Mouse (Mus musculus) heart, embryonic 10.5 days (tissue): ENCODE data around the gene Tnik. TPM values are rescaled to one million over a fixed set of nuclear protein-coding genes. Genes with fewer than 3 reads are reported as not detected.

Experiments
- DNase-seq: peaks from one replicate; pipeline ENCODE4 v3.0.0-alpha.2; 2017; ENCODE audit warnings: low spot score
- H3K27ac ChIP-seq: fragments of 300-500 bp; sonication (generic); 2 replicates; pipeline ENCODE4 v1.5.1; 2016; ENCODE audit warnings: mild to moderate bottlenecking
- H3K27me3 ChIP-seq: fragments of 300-500 bp; sonication (generic); 2 replicates; pipeline ENCODE4 v1.6.1; 2016; ENCODE audit warnings: mild to moderate bottlenecking; ENCODE audit not compliant: poor library complexity, insufficient read depth, severe bottlenecking
- H3K36me3 ChIP-seq: fragments of 300-500 bp; sonication (generic); 2 replicates; pipeline ENCODE4 v1.6.1; 2016; ENCODE audit warnings: mild to moderate bottlenecking, moderate library complexity
- H3K4me1 ChIP-seq: fragments of 300-500 bp; sonication (generic); 2 replicates; pipeline ENCODE4 v1.6.1; 2016; ENCODE audit warnings: mild to moderate bottlenecking
- H3K4me3 ChIP-seq: fragments of 300-500 bp; sonication (generic); 2 replicates; pipeline ENCODE4 v1.5.1; 2016; ENCODE audit warnings: mild to moderate bottlenecking, moderate library complexity
- H3K9me3 ChIP-seq: fragments of 300-500 bp; sonication (generic); 2 replicates; pipeline ENCODE4 v1.6.1; 2016; ENCODE audit warnings: mild to moderate bottlenecking, moderate library complexity
- WGBS: fragments of 180-500 bp; shearing (Covaris S2); methylation state at CpG from one replicate; pipeline ENCODE4 v1.1.7; 2016; 5-methylcytosine and 5-hydroxymethylcytosine counted together
- polyA plus RNA-seq: library from polyadenylated mRNA; unstranded; fragments of >200 nt; fragmentation: Nextera tagmentation; extraction: Ambion mirVana; gene quantifications from 2 replicates; pipeline ENCODE4 v1.2.1, GENCODE M21; 2016

Tnik gene
- polyA plus RNA-seq, 1 experiment from 2014 or later, result 5.9 TPM

DNA sequence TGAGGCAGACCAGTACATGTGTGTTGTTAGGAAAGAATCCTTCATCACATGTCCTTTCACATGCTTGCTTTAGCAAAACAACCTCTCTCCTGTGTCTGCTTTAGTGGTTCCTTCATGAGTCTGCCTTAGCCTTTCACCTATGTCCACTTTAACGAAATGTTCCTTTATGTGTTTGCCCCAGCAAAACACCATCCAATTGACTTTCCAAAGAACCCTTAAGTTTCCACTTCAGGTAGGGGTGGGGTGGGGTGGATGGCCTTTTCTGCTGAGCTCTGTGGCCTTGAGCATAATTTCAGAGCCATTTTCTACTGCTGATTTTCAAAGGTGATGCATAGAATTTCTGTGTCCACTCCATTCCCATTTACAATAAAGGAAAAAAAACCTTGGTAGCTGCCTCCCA lies 106.3 kb downstream of the Tnik start:
- no peak for DNase-seq
- Histone ChIP-seq H3K27me3 (no peaks in the 10 kb centered on the region), H3K36me3 (no peaks in the 10 kb centered on the region), H3K4me3 (no peak overlapping the region), H3K27ac (no peak overlapping the region), H3K9me3 (no peaks in the 10 kb centered on the region), H3K4me1 (no peaks in the 10 kb centered on the region)
- WGBS, result 82% methylated on average over 1 of the region's 1 CpGs

DNA sequence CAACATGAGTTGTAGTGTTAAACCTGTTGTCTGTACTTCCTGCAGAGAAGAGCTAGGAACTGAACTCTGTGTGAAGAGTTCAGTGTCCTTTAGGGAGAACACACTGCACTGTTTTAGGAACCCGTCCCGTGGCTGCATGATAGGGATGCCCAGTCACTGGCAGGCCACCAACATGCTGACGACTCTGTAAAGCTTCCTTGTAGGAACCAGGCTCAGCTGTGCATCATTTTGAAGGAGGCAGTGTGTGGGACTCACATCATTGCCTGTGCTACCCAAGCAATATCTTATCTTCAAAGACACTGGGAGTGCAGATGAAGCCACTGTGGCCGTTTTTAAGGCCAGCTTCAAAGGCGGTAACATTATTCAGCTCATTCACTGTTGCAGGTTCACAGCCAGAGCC lies 106.7 kb downstream of the Tnik start:
- DNase-seq, result peak; percentile 68
- WGBS, result 57% methylated on average over 5 of the region's 5 CpGs
- no peak overlapping the region for H3K27ac ChIP-seq
- no peaks in the 10 kb centered on the region for H3K9me3 ChIP-seq
- H3K4me1 ChIP-seq, result no peaks in the 10 kb centered on the region
- H3K4me3 ChIP-seq, result no peak overlapping the region
- H3K36me3 ChIP-seq, result no peaks in the 10 kb centered on the region
- H3K27me3 ChIP-seq, result no peaks in the 10 kb centered on the region

- H3K4me1 ChIP-seq, result no peaks in the 10 kb centered on the region
- WGBS, result 90% methylated on average over 1 of the region's 1 CpGs
- H3K9me3 ChIP-seq, result no peaks in the 10 kb centered on the region
- H3K27ac ChIP-seq, result no peak overlapping the region
- H3K27me3 ChIP-seq, result no peaks in the 10 kb centered on the region
- DNase-seq, result peak; percentile 35
- no peaks in the 10 kb centered on the region for H3K36me3 ChIP-seq
- H3K4me3 ChIP-seq, result no peak overlapping the region
These were observed 108.6 kb downstream of the Tnik start for GRCm38 (mm10) chr3:28371583-28371982.

GRCm38 (mm10) chr3:28372459-28372858 lies 109.4 kb downstream of the Tnik start:
- Histone ChIP-seq H3K27me3 (no peaks in the 10 kb centered on the region), H3K36me3 (no peaks in the 10 kb centered on the region), H3K27ac (no peak overlapping the region), H3K4me1 (no peaks in the 10 kb centered on the region), H3K9me3 (no peaks in the 10 kb centered on the region), H3K4me3 (no peak overlapping the region)
- no peak for DNase-seq
- 83% methylated on average over 2 of the region's 2 CpGs for whole genome bisulfite sequencing

- Histone ChIP-seq H3K9me3 (no peaks in the 10 kb centered on the region), H3K27ac (no peak overlapping the region), H3K4me1 (no peaks in the 10 kb centered on the region), H3K27me3 (no peaks in the 10 kb centered on the region), H3K4me3 (no peak overlapping the region), H3K36me3 (no peaks in the 10 kb centered on the region)
- DNase-seq, result peak; percentile 55
- 86% methylated on average over 6 of the region's 6 CpGs for WGBS
These were observed 111.9 kb downstream of the Tnik start for GRCm38 (mm10) chr3:28374738-28375510.

GRCm38 (mm10) chr3:28380224-28380623 lies 117.2 kb downstream of the Tnik start:
- H3K36me3 ChIP-seq, result no peaks in the 10 kb centered on the region
- H3K27me3 ChIP-seq, result no peaks in the 10 kb centered on the region
- peak; percentile 28 for DNase-seq
- WGBS, result 51% methylated on average over 2 of the region's 2 CpGs
- H3K4me3 ChIP-seq, result no peak overlapping the region
- H3K27ac ChIP-seq, result no peak overlapping the region
- H3K4me1 ChIP-seq, result no peaks in the 10 kb centered on the region
- no peaks in the 10 kb centered on the region for H3K9me3 ChIP-seq

DNA sequence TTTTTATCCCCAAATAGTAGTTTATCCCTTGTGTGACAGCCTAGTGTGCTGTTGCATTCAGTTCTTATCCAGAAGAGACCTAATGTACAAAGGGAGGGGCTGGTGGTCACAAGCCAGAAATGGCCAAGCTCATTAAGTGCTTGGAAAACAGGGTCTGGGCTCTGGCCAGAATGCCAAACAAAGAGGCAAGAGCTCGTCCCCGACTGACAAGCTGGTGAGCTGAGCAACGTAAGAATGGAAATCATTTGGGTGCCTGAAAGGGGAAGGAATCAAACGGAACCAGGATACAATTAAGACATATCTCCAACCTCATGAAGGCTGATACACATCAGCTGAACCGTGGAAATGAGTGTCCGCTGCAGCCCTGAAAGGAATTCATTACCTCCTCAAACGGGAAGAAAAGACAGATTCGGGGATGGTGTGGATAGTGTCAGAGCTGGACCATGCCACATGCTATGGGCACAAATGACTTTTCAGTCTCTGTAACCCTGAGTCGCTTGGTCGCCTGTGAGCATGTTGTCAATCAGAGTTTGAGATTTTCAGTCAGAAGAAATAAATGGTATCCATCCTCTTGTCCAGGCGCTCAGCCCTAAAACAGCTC lies 120.6 kb downstream of the Tnik start:
- Histone ChIP-seq H3K36me3 (no peaks in the 10 kb centered on the region), H3K27ac (no peak overlapping the region), H3K4me1 (no peaks in the 10 kb centered on the region), H3K9me3 (no peaks in the 10 kb centered on the region), H3K27me3 (no peaks in the 10 kb centered on the region), H3K4me3 (no peak overlapping the region)
- WGBS, result 70% methylated on average over 11 of the region's 11 CpGs
- DNase-seq, result peak; percentile 66

- H3K27ac ChIP-seq, result no peak overlapping the region
- H3K4me1 ChIP-seq, result no peaks in the 10 kb centered on the region
- H3K36me3 ChIP-seq, result no peaks in the 10 kb centered on the region
- no peak overlapping the region for H3K4me3 ChIP-seq
- peak; percentile 56 for DNase-seq
- 88% methylated on average over 10 of the region's 10 CpGs for WGBS
- H3K27me3 ChIP-seq, result no peaks in the 10 kb centered on the region
- no peaks in the 10 kb centered on the region for H3K9me3 ChIP-seq
These were observed 122.4 kb downstream of the Tnik start for GRCm38 (mm10) chr3:28385199-28385975.

- H3K9me3 ChIP-seq, result no peaks in the 10 kb centered on the region
- DNase-seq, result no peak
- no peak overlapping the region for H3K4me3 ChIP-seq
- no peaks in the 10 kb centered on the region for H3K27me3 ChIP-seq
- H3K27ac ChIP-seq, result no peak overlapping the region
- H3K36me3 ChIP-seq, result no peaks in the 10 kb centered on the region
- no peaks in the 10 kb centered on the region for H3K4me1 ChIP-seq
- whole genome bisulfite sequencing, result 79% methylated on average over 3 of the region's 3 CpGs
These were observed 125.5 kb downstream of the Tnik start for GRCm38 (mm10) chr3:28388540-28388939.

GRCm38 (mm10) chr3:28390183-28390582 lies 127.2 kb downstream of the Tnik start:
- WGBS, result 90% methylated on average over 2 of the region's 2 CpGs
- H3K27me3 ChIP-seq, result no peaks in the 10 kb centered on the region
- no peak overlapping the region for H3K27ac ChIP-seq
- peak; percentile 38 for DNase-seq
- H3K36me3 ChIP-seq, result no peaks in the 10 kb centered on the region
- no peak overlapping the region for H3K4me3 ChIP-seq
- H3K9me3 ChIP-seq, result no peaks in the 10 kb centered on the region
- no peaks in the 10 kb centered on the region for H3K4me1 ChIP-seq

DNA sequence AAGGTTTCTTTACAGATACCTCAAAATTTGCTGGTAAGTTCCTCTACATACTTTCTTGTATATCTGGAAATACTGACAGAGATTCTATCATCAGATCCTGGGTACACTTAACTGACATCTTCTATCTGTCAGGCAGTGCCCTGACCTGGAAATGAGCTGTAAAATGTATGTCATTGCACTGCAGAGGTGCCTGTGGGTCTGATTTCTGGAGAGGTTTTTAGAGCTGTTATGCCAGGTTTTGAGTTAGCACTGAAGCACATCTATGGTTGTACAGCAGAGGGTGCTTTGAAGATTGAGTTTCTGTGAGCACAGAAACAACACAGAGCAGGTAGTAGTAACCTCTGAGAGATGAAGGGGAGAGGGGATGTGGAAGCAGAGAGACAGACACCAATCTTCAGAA lies 129.5 kb downstream of the Tnik start:
- no peaks in the 10 kb centered on the region for H3K4me1 ChIP-seq
- no peaks in the 10 kb centered on the region for H3K9me3 ChIP-seq

DNA sequence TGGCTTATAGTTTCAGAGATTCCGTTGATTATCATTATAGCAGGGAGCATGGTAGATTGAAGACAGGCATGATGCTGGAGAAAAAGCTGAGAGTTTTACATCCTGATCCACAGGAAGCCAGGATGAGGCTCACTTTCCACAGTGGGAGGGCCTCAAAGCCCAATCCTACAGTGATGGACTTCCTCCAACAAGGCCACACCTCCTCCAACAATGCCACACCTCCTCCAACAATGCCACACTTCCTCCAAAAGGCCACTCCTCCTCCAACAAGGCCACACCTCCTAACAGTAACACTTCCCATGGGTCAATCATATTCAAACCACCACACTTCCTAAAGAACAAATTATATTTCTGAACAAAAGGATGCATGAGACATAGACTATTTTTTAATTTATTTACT lies 135.8 kb downstream of the Tnik start:
- Histone ChIP-seq H3K4me1 (peaks cover 20% of the 10 kb centered on the region), H3K27ac (no peak overlapping the region), H3K9me3 (no peaks in the 10 kb centered on the region), H3K4me3 (no peak overlapping the region), H3K36me3 (no peaks in the 10 kb centered on the region), H3K27me3 (no peaks in the 10 kb centered on the region)
- DNase-seq, result peak; percentile 67
- 94% methylated on average over 1 of the region's 1 CpGs for WGBS

More for the DNA sequence above, 129.5 kb downstream of the Tnik start:
- Histone ChIP-seq H3K27me3 (no peaks in the 10 kb centered on the region), H3K4me3 (no peak overlapping the region), H3K27ac (no peak overlapping the region), H3K36me3 (no peaks in the 10 kb centered on the region)
- DNase-seq, result peak; percentile 46

- 52% methylated on average over 9 of the region's 9 CpGs for WGBS
- H3K27ac ChIP-seq, result peak overlapping the region; percentile 52; the same call in 1 of the 2 replicates
These were observed 136.7 kb downstream of the Tnik start for GRCm38 (mm10) chr3:28399593-28400216.

More at GRCm38 (mm10) chr3:28399593-28400216, 136.7 kb downstream of the Tnik start:
- peak; percentile 76 for DNase-seq
- Histone ChIP-seq H3K4me3 (no peak overlapping the region), H3K27me3 (no peaks in the 10 kb centered on the region), H3K4me1 (peaks cover 20% of the 10 kb centered on the region), H3K36me3 (no peaks in the 10 kb centered on the region), H3K9me3 (no peaks in the 10 kb centered on the region)
